Mouse (Mus musculus) hindbrain, embryonic 15.5 days (tissue): ENCODE measurements around the gene Sec63. TPM values are rescaled to one million over a fixed set of nuclear protein-coding genes. Genes with fewer than 3 reads are reported as not detected.

Experiments used
- ATAC-seq: fragments of 200-750 bp; cut with Nextera tagmentation; 2 replicates; pipeline ENCODE4 v1.8.0; 2017; ENCODE audit warnings: low read depth, moderate number of reproducible peaks, moderate TSS enrichment; ENCODE audit not compliant: low FRiP score
- H3K27ac ChIP-seq: fragments of 300-500 bp; sonication (generic); replicated peaks from 2 replicates; pipeline ENCODE4 v1.5.1; 2015; ENCODE audit warnings: mild to moderate bottlenecking, inconsistent platforms
- H3K27me3 ChIP-seq: fragments of 300-500 bp; sonication (generic); 2 replicates; pipeline ENCODE4 v1.6.1; 2015; ENCODE audit warnings: control low read depth, inconsistent platforms
- H3K36me3 ChIP-seq: fragments of 300-500 bp; sonication (generic); 2 replicates; pipeline ENCODE4 v1.6.1; 2015; ENCODE audit warnings: control low read depth, inconsistent platforms
- H3K4me1 ChIP-seq: fragments of 300-500 bp; sonication (generic); replicated peaks from 2 replicates; pipeline ENCODE4 v1.6.1; 2015; ENCODE audit warnings: control low read depth, inconsistent platforms
- H3K4me2 ChIP-seq: fragments of 300-500 bp; sonication (generic); 2 replicates; pipeline ENCODE4 v1.6.1; 2015; ENCODE audit warnings: moderate library complexity, mild to moderate bottlenecking, inconsistent platforms
- H3K4me3 ChIP-seq: fragments of 300-500 bp; sonication (generic); 2 replicates; pipeline ENCODE4 v1.5.1; 2015; ENCODE audit warnings: mild to moderate bottlenecking, inconsistent platforms
- H3K9ac ChIP-seq: fragments of 300-500 bp; sonication (generic); 2 replicates; pipeline ENCODE4 v1.6.1; 2015; ENCODE audit warnings: inconsistent platforms
- H3K9me3 ChIP-seq: fragments of 300-500 bp; sonication (generic); 2 replicates; pipeline ENCODE4 v1.6.1; 2016; ENCODE audit warnings: control low read depth, inconsistent platforms
- WGBS: fragments of 180-500 bp; shearing (Covaris S2); methylation state at CpG from one replicate; pipeline ENCODE4 v1.1.7; 2015; 5-methylcytosine and 5-hydroxymethylcytosine counted together
- polyA plus RNA-seq: library from polyadenylated mRNA; unstranded; fragments of >200 nt; fragmentation: Nextera tagmentation; extraction: Ambion mirVana; gene quantifications from 2 replicates; pipeline ENCODE4 v1.2.1, GENCODE M21; 2015

Sec63 gene
- polyA plus RNA-seq, 1 experiment from 2014 or later = 20.7 TPM

- H3K9ac ChIP-seq = no peak overlapping the region
- 0 out of 2 replicates have a peak, but pooled peaks have one; percentile 52 for ATAC-seq
- H3K9me3 ChIP-seq = no peaks in the 10 kb centered on the region
- H3K4me2 ChIP-seq = no peak overlapping the region
- 53% methylated on average over 15 of the region's 15 CpGs for WGBS
- H3K4me1 ChIP-seq = peaks cover 13% of the 10 kb centered on the region
- no peak overlapping the region for H3K27ac ChIP-seq
- no peaks in the 10 kb centered on the region for H3K27me3 ChIP-seq
- H3K36me3 ChIP-seq = no peaks in the 10 kb centered on the region
- no peak overlapping the region for H3K4me3 ChIP-seq
Observed at GRCm38 (mm10) chr10:42872269-42873010, 111.1 kb downstream of the Sec63 start.

- Histone ChIP-seq H3K4me3 (no peak overlapping the region), H3K4me2 (no peak overlapping the region), H3K27me3 (no peaks in the 10 kb centered on the region), H3K9me3 (no peaks in the 10 kb centered on the region), H3K36me3 (no peaks in the 10 kb centered on the region), H3K27ac (no peak overlapping the region), H3K9ac (no peak overlapping the region), H3K4me1 (peaks cover 13% of the 10 kb centered on the region)
- no peak for ATAC-seq
- WGBS = 76% methylated on average over 7 of the region's 7 CpGs
Observed at GRCm38 (mm10) chr10:42873077-42873595, 111.8 kb downstream of the Sec63 start.

GRCm38 (mm10) chr10:42876172-42876571 is 114.9 kb downstream of the Sec63 start:
- Histone ChIP-seq H3K4me3 (no peak overlapping the region), H3K27me3 (no peaks in the 10 kb centered on the region), H3K27ac (no peak overlapping the region), H3K9me3 (no peaks in the 10 kb centered on the region), H3K4me1 (peaks cover 13% of the 10 kb centered on the region), H3K9ac (no peak overlapping the region), H3K4me2 (no peak overlapping the region), H3K36me3 (no peaks in the 10 kb centered on the region)
- 75% methylated on average over 5 of the region's 5 CpGs for WGBS
- ATAC-seq = no peak

DNA sequence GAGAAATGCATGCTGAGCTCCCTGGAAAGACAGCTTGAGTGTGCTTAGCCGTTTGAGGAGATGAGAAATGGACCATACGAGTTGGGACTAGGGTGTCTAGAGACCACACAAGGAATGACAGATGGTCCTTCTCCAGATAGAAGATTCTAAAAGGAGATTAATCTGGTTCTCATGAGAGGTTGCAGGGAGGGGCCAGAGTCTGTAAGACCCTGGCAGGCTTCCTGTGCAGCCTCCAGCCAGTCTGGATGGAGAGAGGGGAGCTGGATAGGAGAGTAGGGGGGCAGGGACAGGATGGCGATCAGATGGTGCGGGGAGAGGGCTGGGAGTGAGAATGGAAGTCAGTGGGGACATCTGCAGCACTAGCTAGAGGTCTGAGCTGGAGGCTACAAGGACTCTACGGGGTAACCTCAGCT is 118.0 kb downstream of the Sec63 start:
- Histone ChIP-seq H3K36me3 (no peaks in the 10 kb centered on the region), H3K4me2 (no peak overlapping the region), H3K27me3 (no peaks in the 10 kb centered on the region), H3K27ac (no peak overlapping the region), H3K4me1 (no peaks in the 10 kb centered on the region), H3K4me3 (no peak overlapping the region), H3K9me3 (no peaks in the 10 kb centered on the region), H3K9ac (no peak overlapping the region)
- 72% methylated on average over 5 of the region's 5 CpGs for WGBS
- ATAC-seq = peak; percentile 49; the same call in 1 of the 2 replicates

GRCm38 (mm10) chr10:42879682-42880081 is 118.4 kb downstream of the Sec63 start:
- no peak overlapping the region for H3K4me2 ChIP-seq
- H3K27me3 ChIP-seq = no peaks in the 10 kb centered on the region
- H3K27ac ChIP-seq = no peak overlapping the region
- H3K4me1 ChIP-seq = no peaks in the 10 kb centered on the region
- H3K9me3 ChIP-seq = no peaks in the 10 kb centered on the region
- no peak for ATAC-seq
- H3K9ac ChIP-seq = no peak overlapping the region
- H3K4me3 ChIP-seq = no peak overlapping the region
- H3K36me3 ChIP-seq = no peaks in the 10 kb centered on the region
- WGBS = 91% methylated on average over 5 of the region's 5 CpGs

Other genes with a start within 250 kb of the Sec63 start
- gene Nr2e1, start 177.9 kb upstream of the Sec63 start, polyA plus RNA-seq = 0.39 and 0.87 TPM in 2 replicates
- gene Ostm1, start 177.7 kb upstream of the Sec63 start, polyA plus RNA-seq = 35.0 and 35.4 TPM in 2 replicates
- 10.6 and 13.2 TPM in 2 replicates for gene Scml4, start 98.9 kb downstream of the Sec63 start, polyA plus RNA-seq